Mouse (Mus musculus) C2C12 (cell line): ENCODE data around the gene Nfam1. TPM values are rescaled to one million over a fixed set of nuclear protein-coding genes. Genes with fewer than 3 reads are reported as not detected.

Experiments
- H3K27me3 ChIP-seq: one replicate; pipeline ENCODE4 v1.6.1; 2011; ENCODE audit not compliant: control insufficient read depth, insufficient read depth, insufficient read length
- H3K36me3 ChIP-seq: one replicate; pipeline ENCODE4 v1.6.1; 2011; ENCODE audit not compliant: control insufficient read depth, insufficient read depth
- H3K4me3 ChIP-seq: one replicate; pipeline ENCODE4 v1.5.1; 2011; ENCODE audit warnings: mild to moderate bottlenecking, control low read depth; ENCODE audit not compliant: poor library complexity, insufficient read depth, severe bottlenecking
- H3K79me2 ChIP-seq: one replicate; pipeline ENCODE4 v1.6.1; 2011; ENCODE audit not compliant: control insufficient read depth, insufficient read depth
- H3K79me3 ChIP-seq: one replicate; pipeline ENCODE4 v1.6.1; 2011; ENCODE audit warnings: low read depth, control low read depth
- H3ac ChIP-seq: one replicate; pipeline ENCODE3; 2011; ENCODE audit warnings: low read depth; ENCODE audit not compliant: control insufficient read depth, insufficient read length
- CEBPB ChIP-seq: IDR thresholded peaks from one replicate; pipeline ENCODE4 v1.6.1; 2011; ENCODE audit warnings: low read depth, mild to moderate bottlenecking, control low read depth, moderate library complexity
- CTCF ChIP-seq: IDR thresholded peaks from one replicate; pipeline ENCODE4 v1.5.1; 2011; ENCODE audit not compliant: control insufficient read depth, insufficient read depth, insufficient read length
- FOSL1 ChIP-seq: IDR thresholded peaks from one replicate; pipeline ENCODE4 v1.8.0; 2011; ENCODE audit warnings: mild to moderate bottlenecking, low read length; ENCODE audit not compliant: poor library complexity, insufficient read depth, severe bottlenecking
- MAX ChIP-seq: IDR thresholded peaks from one replicate; pipeline ENCODE4 v1.6.1; 2011; ENCODE audit warnings: mild to moderate bottlenecking, control low read depth
- MYOD1 ChIP-seq: IDR thresholded peaks from one replicate; pipeline ENCODE4 v1.6.1; 2011; ENCODE audit warnings: low read depth; ENCODE audit not compliant: control insufficient read depth, insufficient read length
- MYOG ChIP-seq: IDR thresholded peaks from one replicate; pipeline ENCODE4 v1.6.1; 2011; ENCODE audit not compliant: control insufficient read depth, insufficient read length; ENCODE audit errors: extremely low read depth
- USF1 ChIP-seq: IDR thresholded peaks from one replicate; pipeline ENCODE4 v1.6.1; 2011; ENCODE audit warnings: low read depth, mild to moderate bottlenecking, control low read depth, moderate library complexity
- polyA plus RNA-seq: library from polyadenylated mRNA; unstranded; fragments of >200 nt; fragmentation: generic; extraction: Trizol; gene quantifications from one replicate; pipeline ENCODE4 v1.2.1, GENCODE M21; 2012; ENCODE audit warnings: missing spikeins

The Nfam1 gene
- polyA plus RNA-seq, 1 experiment = 0.01 TPM

DNA sequence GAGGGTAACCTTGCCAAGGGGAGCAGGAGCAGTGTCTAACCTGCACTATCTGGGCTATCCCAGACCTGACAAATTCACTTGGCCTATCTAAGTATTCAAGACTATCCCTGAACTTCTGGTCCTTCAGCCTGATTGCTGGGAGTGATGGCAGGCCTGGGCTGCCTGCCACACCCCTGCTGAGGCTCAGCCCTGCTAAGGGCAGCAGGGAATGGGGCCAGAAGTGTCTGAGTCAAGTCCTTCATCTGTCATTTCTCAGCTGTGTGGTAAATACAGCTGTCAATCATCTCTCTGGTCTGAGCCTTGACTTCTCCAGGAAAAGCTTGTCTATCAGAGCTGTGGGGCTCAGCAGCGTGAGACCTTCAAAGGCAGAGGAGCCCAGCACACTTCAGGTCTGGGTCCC lies 53.6 kb downstream of the Nfam1 start:
- no peak overlapping the region for H3ac ChIP-seq
- TF ChIP-seq MYOD1 (no peak), CEBPB (no peak), CTCF (no peak), MYOG (no peak), FOSL1 (no peak), MAX (no peak), USF1 (no peak)

DNA sequence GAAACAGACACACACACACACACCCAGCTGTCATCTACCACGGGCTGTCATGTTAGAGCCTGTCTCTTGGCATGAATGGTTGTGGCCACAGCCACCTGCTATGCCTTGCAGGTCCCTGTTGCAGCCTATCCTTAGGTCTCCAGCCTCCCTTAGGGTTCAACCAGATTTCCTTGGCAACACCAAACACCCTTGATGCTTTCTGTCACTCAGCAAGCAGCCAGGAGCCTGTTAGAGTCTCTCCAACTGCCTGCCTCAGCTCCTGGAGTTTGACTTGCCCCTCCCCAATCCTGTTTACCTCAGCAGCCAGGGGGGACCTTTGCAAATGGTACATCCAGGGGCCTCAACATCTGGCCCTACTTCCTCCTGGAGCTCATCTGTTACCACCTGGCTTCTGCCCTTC lies 58.6 kb downstream of the Nfam1 start:
- Histone ChIP-seq H3K79me2 (no peaks in the 10 kb centered on the region), H3K79me3 (no peaks in the 10 kb centered on the region), H3K4me3 (no peak overlapping the region), H3ac (no peak overlapping the region), H3K27me3 (peaks cover 62% of the 10 kb centered on the region), H3K36me3 (no peaks in the 10 kb centered on the region)
- TF ChIP-seq USF1 = no peak
- no peak for TF ChIP-seq MYOG
- no peak for TF ChIP-seq MYOD1
- TF ChIP-seq MAX = no peak
- no peak for TF ChIP-seq CEBPB

More for the DNA sequence above, 53.6 kb downstream of the Nfam1 start:
- H3K36me3 ChIP-seq = no peaks in the 10 kb centered on the region
- no peak overlapping the region for H3K4me3 ChIP-seq
- peaks cover 86% of the 10 kb centered on the region for H3K27me3 ChIP-seq
- no peaks in the 10 kb centered on the region for H3K79me3 ChIP-seq
- no peaks in the 10 kb centered on the region for H3K79me2 ChIP-seq

DNA sequence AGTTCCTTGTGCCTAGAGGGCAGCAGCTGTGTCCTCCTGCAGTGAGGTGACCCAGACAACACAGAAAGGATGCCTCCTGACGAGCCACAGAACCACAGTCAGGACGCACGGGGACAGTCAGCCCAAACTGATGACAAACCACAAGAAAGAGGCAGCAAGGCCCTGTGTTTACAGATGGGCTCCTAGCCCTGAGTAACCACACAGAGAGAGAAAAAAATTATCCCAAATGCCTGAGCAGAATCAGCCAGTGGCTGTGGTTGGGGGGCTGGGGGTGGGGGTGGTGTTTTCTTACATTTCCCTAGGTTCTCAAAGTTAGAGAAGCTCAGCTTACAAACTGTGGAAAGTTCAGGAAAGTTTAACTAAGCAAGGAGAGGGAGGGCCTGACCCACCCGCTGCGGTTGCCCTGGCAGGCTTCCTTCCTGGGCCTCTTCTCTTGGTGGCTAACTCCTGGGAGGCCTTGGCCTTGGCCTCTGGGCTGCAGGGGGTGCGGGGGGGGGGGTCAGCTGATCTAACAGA lies 63.8 kb downstream of the Nfam1 start:
- TF ChIP-seq MYOD1 = no peak
- no peak for TF ChIP-seq CEBPB
- no peak for TF ChIP-seq MYOG
- no peak for TF ChIP-seq FOSL1
- TF ChIP-seq USF1 = no peak
- no peak for TF ChIP-seq MAX
- TF ChIP-seq CTCF = no peak
- H3ac ChIP-seq = no peak overlapping the region
- H3K27me3 ChIP-seq = peaks cover 52% of the 10 kb centered on the region
- H3K79me3 ChIP-seq = no peaks in the 10 kb centered on the region
- no peak overlapping the region for H3K4me3 ChIP-seq
- H3K79me2 ChIP-seq = no peaks in the 10 kb centered on the region
- H3K36me3 ChIP-seq = no peaks in the 10 kb centered on the region

DNA sequence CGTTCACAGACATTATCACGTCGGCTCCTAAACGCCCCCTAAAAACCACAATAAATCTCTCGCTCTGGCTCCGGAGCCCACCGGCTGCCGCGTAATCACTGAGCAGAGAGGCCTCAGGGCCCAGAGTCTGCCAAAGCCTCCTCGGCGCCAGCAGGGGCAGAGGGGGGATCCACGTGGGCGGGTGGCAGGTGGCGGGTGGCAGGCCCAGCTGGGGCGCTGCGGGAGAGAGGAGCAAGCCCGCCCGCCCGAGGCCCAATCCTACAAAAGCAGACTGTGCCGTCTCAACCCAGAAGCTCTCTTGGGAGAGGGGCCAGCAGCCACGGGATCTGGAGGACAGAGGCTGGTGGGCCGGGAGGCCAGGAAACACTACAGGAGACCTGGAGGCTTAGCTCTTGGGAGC lies 64.7 kb downstream of the Nfam1 start:
- H3K27me3 ChIP-seq = peaks cover 53% of the 10 kb centered on the region

DNA sequence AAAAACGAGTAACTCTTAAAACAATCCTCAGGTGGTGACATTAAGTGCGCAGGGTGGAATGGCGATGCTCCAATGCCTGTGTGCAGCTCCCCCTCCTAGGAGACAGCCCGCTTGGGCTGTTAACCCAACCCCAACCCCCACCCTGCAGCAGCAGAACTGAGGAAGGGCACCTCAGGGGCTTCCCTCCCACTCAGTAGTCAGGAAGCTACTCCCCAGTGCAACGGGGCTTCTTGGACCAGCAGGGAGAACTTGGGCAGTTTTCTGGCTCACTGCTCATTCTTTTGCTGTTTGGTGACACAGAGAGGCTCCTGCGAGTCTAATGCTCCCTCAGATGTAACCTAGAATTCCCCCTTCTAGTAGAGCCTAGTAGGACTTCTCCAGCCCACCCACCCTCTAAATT lies 65.2 kb downstream of the Nfam1 start:
- H3K79me3 ChIP-seq = no peaks in the 10 kb centered on the region
- H3K27me3 ChIP-seq = peaks cover 55% of the 10 kb centered on the region
- no peaks in the 10 kb centered on the region for H3K79me2 ChIP-seq
- no peak for TF ChIP-seq MYOD1
- TF ChIP-seq MYOG = no peak
- no peak for TF ChIP-seq FOSL1
- no peak for TF ChIP-seq MAX
- TF ChIP-seq CEBPB = no peak
- TF ChIP-seq USF1 = no peak
- no peak for TF ChIP-seq CTCF
- no peak overlapping the region for H3ac ChIP-seq
- no peak overlapping the region for H3K4me3 ChIP-seq
- no peaks in the 10 kb centered on the region for H3K36me3 ChIP-seq

More for the DNA sequence above, 64.7 kb downstream of the Nfam1 start:
- no peak overlapping the region for H3ac ChIP-seq
- TF ChIP-seq FOSL1 (no peak), MYOG (no peak), MAX (no peak), MYOD1 (no peak), CEBPB (no peak), CTCF (no peak), USF1 (no peak)
- no peaks in the 10 kb centered on the region for H3K36me3 ChIP-seq
- H3K4me3 ChIP-seq = no peak overlapping the region
- no peaks in the 10 kb centered on the region for H3K79me3 ChIP-seq
- H3K79me2 ChIP-seq = no peaks in the 10 kb centered on the region

DNA sequence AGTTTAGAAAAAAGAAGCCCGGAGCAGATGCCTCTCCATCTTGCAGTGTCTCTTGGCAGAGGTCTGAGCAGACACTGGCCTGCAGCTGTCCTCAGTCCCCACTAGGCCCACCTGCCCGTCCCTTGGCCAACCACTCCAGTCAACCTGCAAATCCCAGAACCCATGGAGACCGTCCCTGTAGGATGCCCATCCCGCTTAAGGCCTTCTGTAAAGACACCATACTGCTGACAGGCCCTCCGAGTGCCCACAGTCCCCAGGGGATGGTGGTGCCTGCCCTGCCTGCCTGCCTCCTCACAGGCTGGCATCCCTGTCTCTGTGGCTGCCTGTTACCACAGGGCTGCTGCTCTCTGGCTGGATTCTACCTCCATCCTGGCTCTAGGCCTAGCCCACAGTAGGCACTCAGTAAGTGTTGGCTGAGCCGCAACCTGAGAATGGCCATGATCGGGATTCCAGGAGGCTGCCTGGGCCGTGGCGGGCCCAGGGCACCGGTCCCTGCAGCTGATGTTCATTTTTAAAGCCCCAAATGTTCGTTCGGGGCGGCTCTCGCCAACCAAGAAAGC lies 68.8 kb downstream of the Nfam1 start:
- Histone ChIP-seq H3K79me2 (no peaks in the 10 kb centered on the region), H3K4me3 (no peak overlapping the region), H3K36me3 (no peaks in the 10 kb centered on the region), H3K79me3 (no peaks in the 10 kb centered on the region), H3ac (no peak overlapping the region), H3K27me3 (peaks cover 78% of the 10 kb centered on the region)
- TF ChIP-seq MYOG (no peak), CTCF (no peak), FOSL1 (no peak), MYOD1 (no peak), MAX (no peak), CEBPB (no peak), USF1 (no peak)
